Mouse (Mus musculus) layer of hippocampus, adult 18-20 months (tissue): ENCODE results near the gene Akap1. TPM values are rescaled to one million over a fixed set of nuclear protein-coding genes. Genes with fewer than 3 reads are reported as not detected.

Experiments used
- DNase-seq, 2 experiments: peaks; one replicate each; pipeline ENCODE4 v3.0.0; 2022; ENCODE audit warnings: low spot score in 2 of 2
- total RNA-seq, 2 experiments: library from RNA; stranded (reverse); gene quantifications; 2 replicates each; pipeline ENCODE4 v1.2.3; 2021

Gene Akap1
- total RNA-seq, 2 experiments from 2014 or later: 40.9 to 42.9 TPM

- DNase-seq: no peak
These were observed 74.5 kb downstream of the Akap1 start for GRCm38 (mm10) chr11:88789893-88790292.

- DNase-seq: no peak
These were observed 77.6 kb downstream of the Akap1 start for GRCm38 (mm10) chr11:88786816-88787215.

- no peak for DNase-seq
These were observed 80.9 kb downstream of the Akap1 start for GRCm38 (mm10) chr11:88783525-88783924.

GRCm38 (mm10) chr11:88782531-88782930 lies 81.9 kb downstream of the Akap1 start:
- DNase-seq: no peak

Other genes starting within 250 kb of the Akap1 start
- gene Msi2, start 146.1 kb downstream of the Akap1 start, total RNA-seq: 100 to 1,000 TPM; 110 to 113 TPM
- 10 to 100 TPM; 13.9 to 16.3 TPM for gene Scpep1, start 90.9 kb upstream of the Akap1 start, total RNA-seq
- not detected for gene Elobl, start 102.3 kb upstream of the Akap1 start, total RNA-seq
- 10 to 100 TPM; 20.5 to 21.1 TPM for gene Coil, start 105.7 kb upstream of the Akap1 start, total RNA-seq
- gene Trim25, start 134.8 kb upstream of the Akap1 start, total RNA-seq: 1 to 10 TPM; 3.6 to 3.7 TPM
- 10 to 100 TPM; 46.7 to 48.0 TPM for gene Dgke, start 202.3 kb upstream of the Akap1 start, total RNA-seq
- not detected for gene Gm525, start 209.3 kb upstream of the Akap1 start, total RNA-seq